8 mouse cellular contexts compared by ENCODE assay signal in the genomic region with DNA sequence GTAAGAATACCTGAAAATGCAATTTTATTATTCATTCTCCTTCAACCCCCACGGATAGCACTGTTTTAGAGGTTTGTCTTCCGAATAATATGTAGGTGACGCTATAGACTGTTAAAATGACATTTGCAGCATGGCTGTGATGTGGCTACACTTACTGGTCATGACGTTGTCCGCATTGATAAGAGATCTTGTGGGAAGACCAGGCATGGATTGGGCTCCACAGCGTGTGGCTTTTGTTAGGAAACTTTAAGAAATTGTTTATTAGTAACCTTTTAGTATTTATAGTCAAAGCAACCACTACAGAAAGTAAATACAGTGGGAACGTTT. TPM values are rescaled to one million over a fixed set of nuclear protein-coding genes. Genes with fewer than 3 reads are reported as not detected.
A peak's percentile ranks its signal among the peaks of the same experiment; 100 is the strongest.
DNase-seq lines count a peak whose midpoint lies in the region; ATAC-seq and TF ChIP-seq lines count a peak whose summit lies in the region.

No protein-coding gene starts in this region.

- no peaks in the 10 kb centered on the region for H3K9me3 ChIP-seq in hindbrain, embryonic 10.5 days
- H3K9me3 ChIP-seq in lung, postnatal 0 days (ENCODE audit: low read length): no peaks in the 10 kb centered on the region

- peaks cover 27% of the 10 kb centered on the region for H3K27me3 ChIP-seq in hindbrain, embryonic 10.5 days (ENCODE audit: insufficient read depth, poor library complexity, severe bottlenecking)
- H3K27me3 ChIP-seq in lung, postnatal 0 days (replicated peaks; ENCODE audit: insufficient read depth, low read length): no peaks in the 10 kb centered on the region

- no peak for TF ChIP-seq CTCF in bone marrow macrophage, adult 2 months (IDR thresholded peaks at IDR 0.05; ENCODE audit: low read depth, low read length)
- TF ChIP-seq CTCF in lung, postnatal 0 days (IDR thresholded peaks at IDR 0.05): 0 out of 2 replicates have a peak, but pooled peaks have one; percentile 22

- 3% methylated on average over 7 of the region's 7 CpGs for WGBS in hindbrain, embryonic 10.5 days
- WGBS in lung, postnatal 0 days: 3% methylated on average over 7 of the region's 7 CpGs

- TF ChIP-seq POLR2A in bone marrow macrophage, adult 2 months (IDR thresholded peaks at IDR 0.05; ENCODE audit: borderline replicate concordance, low read depth, low read length): no peak

- no peak for TF ChIP-seq EP300 in lung, postnatal 0 days (IDR thresholded peaks at IDR 0.05)

- ATAC-seq in lung, postnatal 0 days: no peak
- no peak for ATAC-seq in granulocyte monocyte progenitor cell, adult 5-6 weeks (replicated peaks; ENCODE audit: poor library complexity, severe bottlenecking)

- peak overlapping the region; percentile 86 for H3K4me3 ChIP-seq in bone marrow macrophage, adult 2 months (ENCODE audit: insufficient read depth, low read length)
- peak overlapping the region; percentile 72 for H3K4me3 ChIP-seq in hindbrain, embryonic 10.5 days
- peak overlapping the region; percentile 67 for H3K4me3 ChIP-seq in lung, postnatal 0 days (ENCODE audit: low read depth, low read length)

- H3K27ac ChIP-seq in bone marrow macrophage, adult 2 months (ENCODE audit: insufficient read depth, low read depth, low read length): no peak overlapping the region
- peak overlapping the region; percentile 90 for H3K27ac ChIP-seq in hindbrain, embryonic 10.5 days
- peak overlapping the region; percentile 79 for H3K27ac ChIP-seq in lung, postnatal 0 days (ENCODE audit: low read length)

- peak; percentile 52 for DNase-seq in cerebellum, adult 9-10 months
- no peak for DNase-seq in cerebellum, adult 9-11 months
- no peak for DNase-seq in hindbrain, embryonic 10.5 days (ENCODE audit: low spot score)
- peak; percentile 65 for DNase-seq in lung, postnatal 0 days (ENCODE audit: low spot score)
- DNase-seq in right cerebral cortex, adult 18-20 months: no peak
- DNase-seq in Muller cell, postnatal 12 days (ENCODE audit: inconsistent ontology term): no peak

- peak overlapping the region; percentile 97 for H3K4me2 ChIP-seq in lung, postnatal 0 days (replicated peaks; ENCODE audit: low read depth, low read length)

- 0 out of 2 replicates have a peak, but pooled peaks cover 6% of the 10 kb centered on the region for H3K36me3 ChIP-seq in hindbrain, embryonic 10.5 days
- H3K36me3 ChIP-seq in lung, postnatal 0 days (ENCODE audit: insufficient read depth, low read length): no peaks in the 10 kb centered on the region

- peaks cover 9% of the 10 kb centered on the region for H3K4me1 ChIP-seq in bone marrow macrophage, adult 2 months (ENCODE audit: control insufficient read depth, insufficient read depth, low read length)
- H3K4me1 ChIP-seq in hindbrain, embryonic 10.5 days (replicated peaks): peaks cover 47% of the 10 kb centered on the region
- 0 out of 2 replicates have a peak, but pooled peaks cover 6% of the 10 kb centered on the region for H3K4me1 ChIP-seq in lung, postnatal 0 days (ENCODE audit: insufficient read depth, low read depth, low read length)

- no peak overlapping the region for H3K9ac ChIP-seq in lung, postnatal 0 days (replicated peaks; ENCODE audit: low read depth)

RNA-seq across cellular contexts. Expression of gene Samd4, which starts 2.7 kb away (rescaled TPM):
- polyA plus RNA-seq in bone marrow macrophage, adult 2 months (2012; ENCODE audit: insufficient read depth, insufficient read length, missing spikeins): 2.3 and 3.5 TPM in 2 replicates
- polyA plus RNA-seq in hindbrain, embryonic 10.5 days (2016; fragmentation: Nextera tagmentation; extraction: Ambion mirVana): 2.7 and 4.5 TPM in 2 replicates
- 6.3 and 7.9 TPM in 2 replicates for polyA plus RNA-seq in lung, postnatal 0 days (2015; fragmentation: Nextera tagmentation; extraction: Ambion mirVana)
- not detected in 2 replicates for total RNA-seq in granulocyte monocyte progenitor cell, adult 5-6 weeks (2014; fragmentation: Nextera tagmentation)
- total RNA-seq in granulocyte monocyte progenitor cell, adult 5-6 weeks (2017): not detected in 2 replicates

RNA-seq across cellular contexts. Expression of gene Cgrrf1, which starts 53.5 kb away (rescaled TPM):
- polyA plus RNA-seq in bone marrow macrophage, adult 2 months (2012; ENCODE audit: insufficient read depth, insufficient read length, missing spikeins): 33.9 and 37.2 TPM in 2 replicates
- polyA plus RNA-seq in hindbrain, embryonic 10.5 days (2016; fragmentation: Nextera tagmentation; extraction: Ambion mirVana): 34.1 and 36.8 TPM in 2 replicates
- polyA plus RNA-seq in lung, postnatal 0 days (2015; fragmentation: Nextera tagmentation; extraction: Ambion mirVana): 54.6 and 54.8 TPM in 2 replicates
- total RNA-seq in granulocyte monocyte progenitor cell, adult 5-6 weeks (2014; fragmentation: Nextera tagmentation): 21.5 and 28.4 TPM in 2 replicates
- 21.2 and 22.3 TPM in 2 replicates for total RNA-seq in granulocyte monocyte progenitor cell, adult 5-6 weeks (2017)

Comparison
In these comparisons a context has a peak if more than half of its experiments do, and no peak if none do; other contexts are left out.
1. DNase-seq: peak in cerebellum, adult 9-10 months (single experiment) and lung, postnatal 0 days (single experiment); none in cerebellum, adult 9-11 months (single experiment), hindbrain, embryonic 10.5 days (single experiment), right cerebral cortex, adult 18-20 months (single experiment) and Muller cell, postnatal 12 days (single experiment).
2. Peak in every context shown above with its lines, with median percentiles within 50 percentile points of each other: H3K4me3 ChIP-seq.